Mouse (Mus musculus) thymus, postnatal 0 days (tissue): Measurements from ENCODE around the gene Vps18. TPM values are rescaled to one million over a fixed set of nuclear protein-coding genes. Genes with fewer than 3 reads are reported as not detected.

ENCODE experiments used
- DNase-seq: peaks from one replicate; pipeline ENCODE4 v3.0.0-alpha.2; 2015; ENCODE audit warnings: low spot score
- polyA plus RNA-seq: library from polyadenylated mRNA; unstranded; fragments of >200 nt; fragmentation: Nextera tagmentation; extraction: Ambion mirVana; gene quantifications from 2 replicates; pipeline ENCODE4 v1.2.1, GENCODE M21; 2015

Vps18 gene
- polyA plus RNA-seq = 12.3 and 12.4 TPM in 2 replicates

- peak; percentile 98 for DNase-seq
Measured at GRCm38 (mm10) chr2:119288270-119288882, at the start of gene Vps18. Vps18 (plus strand) TSS chr2:119288740.

- DNase-seq = no peak
Measured at GRCm38 (mm10) chr2:119240075-119240818, 48.3 kb upstream of the Vps18 start.

GRCm38 (mm10) chr2:119240819-119241186 is 47.7 kb upstream of the Vps18 start:
- no peak for DNase-seq

- no peak for DNase-seq
Measured at GRCm38 (mm10) chr2:119242548-119242947, 46.0 kb upstream of the Vps18 start.

GRCm38 (mm10) chr2:119245246-119245645 is 43.3 kb upstream of the Vps18 start:
- DNase-seq = no peak

- no peak for DNase-seq
Measured at GRCm38 (mm10) chr2:119247904-119248303, 40.6 kb upstream of the Vps18 start.

GRCm38 (mm10) chr2:119249592-119250061 is 38.9 kb upstream of the Vps18 start:
- DNase-seq = no peak

GRCm38 (mm10) chr2:119250377-119250776 is 38.2 kb upstream of the Vps18 start:
- no peak for DNase-seq

- peak; percentile 89 for DNase-seq
Measured at GRCm38 (mm10) chr2:119250826-119251478, 37.6 kb upstream of the Vps18 start.

- DNase-seq = no peak
Measured at GRCm38 (mm10) chr2:119254976-119255375, 33.6 kb upstream of the Vps18 start.

- DNase-seq = no peak
Measured at GRCm38 (mm10) chr2:119260518-119260917, 28.0 kb upstream of the Vps18 start.

GRCm38 (mm10) chr2:119261326-119261725 is 27.2 kb upstream of the Vps18 start:
- DNase-seq = no peak

- no peak for DNase-seq
Measured at GRCm38 (mm10) chr2:119262978-119263377, 25.6 kb upstream of the Vps18 start.

GRCm38 (mm10) chr2:119263813-119264212 is 24.7 kb upstream of the Vps18 start:
- DNase-seq = no peak

- DNase-seq = no peak
Measured at GRCm38 (mm10) chr2:119270286-119270642, 18.3 kb upstream of the Vps18 start.

- DNase-seq = peak; percentile 60
Measured at GRCm38 (mm10) chr2:119270643-119271331, 17.8 kb upstream of the Vps18 start, which contains the start of gene Rhov. Rhov (minus strand) TSS chr2:119271272.

- no peak for DNase-seq
Measured at GRCm38 (mm10) chr2:119274126-119274525, 14.4 kb upstream of the Vps18 start.

GRCm38 (mm10) chr2:119276926-119277325 is 11.6 kb upstream of the Vps18 start:
- DNase-seq = no peak

- DNase-seq = no peak
Measured at GRCm38 (mm10) chr2:119277810-119278209, 10.7 kb upstream of the Vps18 start.

GRCm38 (mm10) chr2:119281899-119282565 is 6.5 kb upstream of the Vps18 start:
- no peak for DNase-seq

GRCm38 (mm10) chr2:119287372-119287771 is 1.2 kb upstream of the Vps18 start:
- no peak for DNase-seq
